Mouse (Mus musculus) activated CD4-positive, CD25-positive, alpha-beta regulatory T cell, adult 9 weeks (primary cell): ENCODE data around the gene Layn. TPM values are rescaled to one million over a fixed set of nuclear protein-coding genes. Genes with fewer than 3 reads are reported as not detected.

Experiments used
- polyA plus RNA-seq: library from polyadenylated mRNA; unstranded; fragments of 100-300 nt; shearing (Covaris generic); gene quantifications from one replicate; pipeline ENCODE4 v1.2.1, GENCODE M21; 2017

The Layn gene
- polyA plus RNA-seq, result not detected

GRCm38 (mm10) chr9:51076979-51077315 is at the start of gene Layn:
Layn (minus strand) TSS chr9:51077094.

GRCm38 (mm10) chr9:51101756-51102425 is 25.0 kb upstream of the Layn start, which contains the start of gene 4833427G06Rik:
4833427G06Rik (minus strand) TSS chr9:51102078.

GRCm38 (mm10) chr9:51060601-51061000 is 16.3 kb downstream of the Layn start, which contains the start of gene Btg4:
Btg4 (plus strand) TSS chr9:51060901.

GRCm38 (mm10) chr9:51008841-51009655 is 67.8 kb downstream of the Layn start, which contains the start of gene Sik2:
Sik2 (minus strand) TSS chr9:51009073.

Other genes with a start within 250 kb of the Layn start
- gene Ppp2r1b, start 231.8 kb downstream of the Layn start, polyA plus RNA-seq, result 87.8 TPM
- gene Sik2, start 68.0 kb downstream of the Layn start, polyA plus RNA-seq, result 19.5 TPM
- gene Btg4, start 16.2 kb downstream of the Layn start, polyA plus RNA-seq, result not detected
- gene 4833427G06Rik, start 25.0 kb upstream of the Layn start, polyA plus RNA-seq, result not detected
- gene Gm32742, start 88.4 kb upstream of the Layn start, polyA plus RNA-seq, result not detected
- 10.6 TPM for gene Pou2af1, start 136.6 kb upstream of the Layn start, polyA plus RNA-seq
- not detected for gene Colca2, start 201.5 kb upstream of the Layn start, polyA plus RNA-seq